Mouse (Mus musculus) erythroid progenitor cell, adult 5-6 weeks (primary cell): ENCODE results near the gene Sdccag8. TPM values are rescaled to one million over a fixed set of nuclear protein-coding genes. Genes with fewer than 3 reads are reported as not detected.
"Not testable (repeated sequence)": the region's sequence is repeated elsewhere in the genome, so short reads cannot be mapped to it uniquely, and the experiment has no call there.

Experiments
- ATAC-seq: replicated peaks from 2 replicates; pipeline ENCODE4 v1.8.0; 2016; ENCODE audit warnings: moderate number of reproducible peaks, mild to moderate bottlenecking, moderate TSS enrichment, inconsistent platforms; ENCODE audit not compliant: poor library complexity, low FRiP score, severe bottlenecking
- total RNA-seq, 2 experiments: library from RNA; stranded (forward) in 1 of 2; stranded (reverse) in 1 of 2; fragments of 150-400 nt in 1 of 2; fragments of 186-747, 209-891 nt in 1 of 2; gene quantifications; 2 replicates each; pipeline versions ENCODE4 v1.2.3 to v1.2.4; 2015 to 2017; ENCODE audit warnings: low replicate concordance in 2 of 2

Sdccag8 gene
- total RNA-seq, 2 experiments from 2014 or later, result 8.8 to 19.1 TPM

DNA sequence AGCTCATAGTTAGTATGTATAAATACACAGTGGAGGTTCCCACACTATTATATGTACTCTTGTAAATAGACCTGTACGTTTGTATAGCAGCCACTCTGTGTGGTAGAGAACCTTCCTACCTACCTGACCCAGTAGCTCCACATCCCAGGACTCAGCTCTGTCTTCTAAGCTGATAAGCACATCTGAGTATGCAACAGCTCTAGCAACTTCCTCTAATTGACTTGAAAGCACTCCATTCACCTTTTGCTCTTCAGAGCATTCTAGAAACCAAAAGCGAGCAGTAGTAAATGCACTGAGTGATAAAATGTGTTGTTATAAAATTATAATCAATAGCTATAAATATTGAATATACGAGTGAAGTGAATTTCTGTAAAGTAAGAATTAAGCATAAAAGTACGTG lies 12.5 kb downstream of the Sdccag8 start:
- ATAC-seq, result no peak

DNA sequence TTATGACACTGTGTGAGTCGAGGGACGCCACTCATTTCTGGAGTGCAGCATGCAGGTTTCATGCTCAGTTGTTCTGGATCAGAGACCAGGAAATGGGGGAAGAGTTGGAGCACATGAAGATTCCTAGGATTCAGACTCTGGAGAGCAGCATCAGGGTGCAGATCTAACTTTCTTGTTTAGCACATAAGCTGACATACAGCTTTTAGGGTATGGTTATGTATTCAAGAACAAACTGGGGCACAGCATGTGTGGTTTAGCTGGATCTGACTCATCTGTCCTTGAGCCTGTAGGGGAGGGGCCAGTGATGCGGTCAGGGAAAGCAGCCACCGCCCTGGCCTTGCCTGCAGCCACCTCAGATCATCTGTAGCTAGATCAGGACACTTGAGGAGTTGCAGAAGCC lies 12.9 kb downstream of the Sdccag8 start:
- ATAC-seq, result peak; percentile 79

DNA sequence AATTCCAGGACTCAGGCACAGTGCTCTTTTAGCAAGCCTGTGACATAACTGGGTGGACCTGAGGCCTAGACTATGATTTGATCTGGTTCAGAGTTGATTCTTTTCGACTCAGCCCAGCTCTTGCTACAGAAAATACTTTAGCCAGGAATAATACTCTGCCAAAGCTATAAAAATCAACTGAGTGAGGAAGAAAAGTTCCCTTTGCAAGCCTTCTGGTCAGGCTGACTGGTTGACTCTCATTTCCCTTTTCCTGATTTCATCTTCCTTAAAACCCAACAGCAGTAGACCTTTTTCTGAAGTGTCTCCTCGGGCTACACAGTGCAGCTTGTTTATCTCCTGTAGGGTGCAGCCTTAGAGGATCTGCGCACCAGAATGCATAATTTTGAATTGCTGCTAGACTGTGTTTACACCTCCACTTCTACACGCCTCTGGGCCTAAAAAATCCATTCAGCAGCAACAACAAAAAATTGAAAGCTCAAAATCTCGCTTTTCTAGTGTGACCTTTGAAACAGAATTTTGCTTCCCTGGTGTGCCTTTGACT lies 13.6 kb downstream of the Sdccag8 start:
- no peak for ATAC-seq

DNA sequence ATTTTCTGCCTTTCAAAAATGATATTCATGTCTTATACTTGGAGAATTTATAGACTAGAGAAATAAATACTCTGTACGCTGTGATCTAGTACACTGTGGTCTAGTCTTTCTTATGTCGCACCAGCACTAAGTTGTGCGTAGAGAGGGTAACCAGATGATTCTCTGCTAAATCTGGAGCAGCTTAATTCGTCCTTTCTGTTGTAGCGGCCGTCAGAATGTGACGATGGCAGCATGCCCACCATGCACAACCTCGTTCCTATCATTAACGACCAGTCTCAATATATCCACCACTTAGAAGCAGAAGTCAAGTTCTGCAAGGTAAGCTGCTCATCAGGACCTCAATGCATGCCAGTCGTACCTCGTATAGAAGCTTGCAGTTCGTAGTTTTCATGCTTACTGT lies 14.2 kb downstream of the Sdccag8 start:
- ATAC-seq, result no peak

DNA sequence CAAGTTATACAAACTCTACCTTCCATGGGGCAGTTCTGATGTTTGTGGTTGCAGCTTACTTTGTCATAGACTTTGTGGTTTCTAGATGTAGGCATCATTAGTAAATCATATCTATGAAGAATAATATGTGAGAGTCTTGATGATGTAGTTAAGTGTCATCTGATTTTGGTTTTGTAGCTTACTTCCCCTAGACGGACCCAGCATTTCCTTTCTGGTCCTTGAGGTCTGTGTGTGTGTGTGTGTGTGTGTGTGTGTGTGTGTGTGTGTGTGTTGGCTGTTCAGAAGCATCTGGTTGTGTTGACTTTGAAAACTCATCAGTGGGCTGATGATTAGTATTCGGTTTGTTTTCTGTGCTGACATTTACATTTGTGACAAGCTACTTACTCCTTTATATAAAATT lies 17.6 kb downstream of the Sdccag8 start:
- ATAC-seq, result no peak

DNA sequence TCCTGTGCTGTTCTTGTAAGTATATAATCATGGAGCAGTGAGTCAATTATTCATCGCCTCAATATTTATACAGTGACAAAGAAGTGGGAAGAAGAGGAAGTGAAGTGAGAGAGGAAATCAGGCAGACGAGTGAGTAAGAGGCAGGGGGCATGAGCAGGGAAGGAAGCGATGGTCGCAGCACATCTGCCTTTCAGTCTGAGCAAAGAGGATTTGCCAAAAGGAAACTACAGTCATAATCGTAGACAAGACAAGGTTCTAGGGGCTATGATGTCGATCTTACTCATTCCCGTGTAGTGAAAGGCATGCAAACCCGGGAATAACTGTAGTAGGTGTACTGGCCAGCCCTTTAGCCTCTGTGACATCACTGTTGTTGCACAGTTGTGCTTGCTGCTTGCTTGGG lies 18.1 kb downstream of the Sdccag8 start:
- no peak for ATAC-seq

DNA sequence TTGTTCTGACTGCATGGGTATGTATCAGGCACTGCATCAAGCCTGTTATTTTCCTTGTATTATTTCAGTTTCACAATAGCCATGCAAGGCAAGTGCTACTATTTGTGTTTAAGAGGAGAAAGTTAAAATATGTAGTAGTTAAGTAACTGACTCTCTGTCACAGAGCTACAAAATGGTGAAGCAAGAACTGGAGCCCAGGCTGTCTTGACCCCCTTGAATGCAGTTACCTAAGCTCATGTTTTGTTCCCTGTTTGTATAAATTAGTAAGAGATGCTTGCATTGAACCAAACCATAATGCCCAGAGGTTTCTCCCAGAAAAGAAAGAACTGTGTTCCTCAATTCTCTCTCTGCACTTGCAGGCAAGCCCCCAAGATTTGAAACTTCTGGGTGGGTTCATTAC lies 18.8 kb downstream of the Sdccag8 start:
- no peak for ATAC-seq

DNA sequence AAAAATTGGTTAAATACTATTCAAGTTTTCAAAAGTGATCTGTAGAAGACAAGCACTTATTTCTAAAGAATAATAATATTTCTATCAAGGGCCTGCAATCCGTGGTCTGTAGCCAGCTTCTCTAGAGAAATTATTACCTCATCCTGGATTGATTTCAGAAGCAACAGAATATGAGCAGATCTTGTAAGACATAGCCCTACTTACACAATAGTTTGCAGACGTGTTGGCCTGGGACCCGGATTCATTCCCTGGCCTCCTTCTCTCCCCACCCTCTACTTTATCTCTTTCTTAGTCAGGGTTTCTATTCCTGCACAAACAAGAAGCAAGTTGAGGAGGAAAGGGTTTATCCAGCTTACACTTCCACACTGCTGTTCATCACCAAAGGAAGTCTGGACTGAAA lies 19.5 kb downstream of the Sdccag8 start:
- no peak for ATAC-seq

DNA sequence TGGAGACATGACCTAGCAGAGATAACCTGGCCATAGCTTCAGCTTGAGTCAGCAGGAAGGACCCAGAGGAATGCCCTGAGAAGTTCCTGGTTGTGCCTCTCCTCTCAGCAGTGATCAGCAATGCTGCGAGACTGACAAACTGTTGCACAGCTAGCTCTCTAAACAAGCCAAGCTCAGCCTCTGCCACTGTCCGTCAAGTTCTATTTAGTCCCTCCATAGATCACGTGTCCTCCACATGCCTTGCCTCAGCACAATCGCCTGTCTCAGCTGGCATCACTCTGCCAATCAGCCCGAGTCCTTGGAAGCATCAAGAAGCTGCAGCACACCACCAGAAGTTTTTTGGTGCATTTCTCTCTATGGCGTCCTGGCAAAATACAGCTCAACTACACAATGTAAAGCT lies 20.4 kb downstream of the Sdccag8 start:
- no peak for ATAC-seq

DNA sequence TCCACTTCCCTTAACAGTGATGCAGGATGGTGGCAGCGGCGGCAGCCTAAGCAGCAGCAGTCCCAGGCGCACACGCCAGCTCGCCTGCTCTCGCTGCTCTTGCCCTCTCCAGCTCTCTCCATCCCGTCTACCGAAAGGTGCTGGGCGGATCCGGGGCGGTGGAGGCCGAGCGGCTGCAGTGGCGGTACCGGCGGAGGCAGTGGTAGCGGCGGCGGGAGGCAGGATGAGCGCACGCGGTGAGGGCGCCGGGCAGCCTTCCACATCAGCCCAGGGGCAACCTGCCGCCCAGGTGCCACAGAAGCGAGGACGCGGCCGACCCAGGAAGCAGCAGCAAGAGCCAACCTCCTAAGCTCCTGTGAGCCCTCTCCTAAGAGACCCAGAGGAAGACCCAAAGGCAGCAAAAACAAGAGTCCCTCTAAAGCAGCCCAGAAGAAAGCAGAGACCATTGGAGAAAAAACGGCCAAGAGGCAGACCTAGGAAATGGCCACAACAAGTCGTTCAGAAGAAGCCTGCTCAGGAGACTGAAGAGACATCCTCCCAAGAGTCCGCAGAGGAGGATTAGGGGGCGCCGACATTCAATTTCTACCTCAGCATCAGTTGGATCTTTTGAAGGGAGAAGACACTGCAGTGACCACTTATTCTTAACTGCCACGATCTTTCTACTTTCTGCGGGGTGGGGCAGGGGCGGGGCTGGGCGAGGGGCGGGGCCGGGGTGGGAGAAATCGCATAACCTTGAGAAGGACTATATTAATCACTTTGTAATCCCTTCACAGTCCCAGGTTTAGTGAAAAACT lies 21.2 kb downstream of the Sdccag8 start:
- ATAC-seq, result peak; percentile 59; the same call in 1 of the 2 replicates

DNA sequence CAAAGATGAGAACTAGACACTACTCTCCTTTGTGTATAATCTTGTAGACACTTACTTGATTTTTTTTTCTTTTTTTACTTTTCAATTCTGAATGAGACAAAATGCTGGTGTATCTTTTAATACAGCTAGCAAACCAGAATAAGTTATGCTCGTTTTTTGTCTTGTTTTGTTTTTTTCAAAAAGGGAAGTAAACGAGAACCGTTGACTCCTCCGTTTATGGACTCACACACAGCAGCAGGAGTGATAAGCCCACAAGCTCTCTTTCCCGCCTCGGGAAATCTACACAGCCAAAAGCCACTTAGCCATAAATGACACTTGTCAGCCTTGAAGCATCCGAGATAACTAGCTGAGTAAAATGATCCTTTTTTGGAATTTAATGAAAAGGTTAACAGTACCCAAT lies 22.1 kb downstream of the Sdccag8 start:
- not testable (repeated sequence) for ATAC-seq

DNA sequence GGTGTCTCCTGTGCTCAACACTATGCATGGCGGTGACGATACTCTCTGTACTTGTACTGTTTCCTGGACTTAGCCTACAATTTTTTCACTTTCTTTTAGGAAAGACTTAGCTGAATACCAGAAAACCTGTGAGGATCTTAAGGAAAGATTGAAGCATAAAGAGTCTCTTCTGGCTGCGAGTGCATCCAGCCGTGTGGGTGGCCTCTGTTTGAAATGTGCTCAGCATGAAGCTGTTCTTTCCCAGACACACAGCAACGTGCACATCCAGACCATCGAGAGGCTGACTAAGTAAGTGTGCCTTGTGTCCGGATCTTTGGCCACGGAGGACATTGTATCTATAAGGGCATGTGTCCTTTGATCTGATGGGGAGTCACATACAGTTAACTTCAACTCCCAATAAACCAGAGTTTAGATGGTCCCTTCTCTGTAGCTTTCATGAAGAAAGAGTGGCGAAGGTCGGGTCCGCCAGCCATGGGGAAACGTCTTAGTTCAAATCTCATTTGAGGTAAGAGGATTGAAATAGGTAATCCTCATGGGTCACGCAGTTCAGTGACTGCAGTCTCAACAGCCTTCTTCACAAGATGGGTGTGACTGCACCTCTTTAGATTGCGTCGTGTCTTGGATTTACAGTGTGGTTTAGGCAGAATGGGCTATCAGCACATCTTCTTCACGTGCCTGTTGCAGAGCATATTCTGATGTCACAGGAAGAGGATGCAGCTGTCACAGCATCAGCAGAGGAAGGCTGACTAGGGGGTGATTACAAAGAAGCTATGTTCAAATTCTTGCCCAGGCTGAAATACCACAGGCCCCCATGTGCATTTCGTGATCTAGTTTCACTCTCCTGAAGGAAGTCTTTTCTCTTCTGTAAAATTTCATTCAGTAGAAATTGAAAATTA lies 30.9 kb downstream of the Sdccag8 start:
- no peak for ATAC-seq

DNA sequence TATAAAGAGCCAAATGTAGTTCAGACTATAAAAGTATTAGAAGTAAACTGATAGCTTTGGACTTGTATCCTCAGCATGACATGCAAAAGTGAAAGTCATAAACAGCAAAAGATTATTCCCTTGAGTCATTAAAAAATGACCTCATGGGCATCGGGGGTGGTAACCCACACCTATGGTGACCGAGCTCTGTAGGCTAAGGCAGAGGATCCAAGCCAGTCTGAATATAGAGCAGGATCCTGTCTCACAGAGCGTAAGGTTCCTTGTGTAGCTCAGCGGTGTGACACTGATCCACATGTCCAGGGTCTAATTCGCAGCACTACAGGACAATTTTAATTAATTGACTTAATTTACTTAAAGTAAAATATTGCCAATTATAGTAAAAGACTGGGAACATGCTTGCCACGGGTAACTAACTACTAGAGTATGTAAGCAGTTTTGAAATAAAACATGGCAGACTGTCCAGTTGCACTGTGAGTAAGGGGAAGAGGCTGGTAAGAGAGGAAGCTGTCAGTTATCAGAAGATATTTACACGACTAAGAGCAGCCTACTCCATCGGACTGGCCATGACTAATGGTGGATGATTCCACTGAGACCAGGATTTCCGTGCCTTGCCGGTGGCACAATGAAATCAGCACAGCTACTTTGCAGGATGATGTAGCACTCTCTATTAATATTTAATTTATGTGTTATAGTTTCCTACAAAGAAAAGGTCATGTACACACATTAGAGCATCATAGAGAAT lies 32.8 kb downstream of the Sdccag8 start:
- ATAC-seq, result no peak

DNA sequence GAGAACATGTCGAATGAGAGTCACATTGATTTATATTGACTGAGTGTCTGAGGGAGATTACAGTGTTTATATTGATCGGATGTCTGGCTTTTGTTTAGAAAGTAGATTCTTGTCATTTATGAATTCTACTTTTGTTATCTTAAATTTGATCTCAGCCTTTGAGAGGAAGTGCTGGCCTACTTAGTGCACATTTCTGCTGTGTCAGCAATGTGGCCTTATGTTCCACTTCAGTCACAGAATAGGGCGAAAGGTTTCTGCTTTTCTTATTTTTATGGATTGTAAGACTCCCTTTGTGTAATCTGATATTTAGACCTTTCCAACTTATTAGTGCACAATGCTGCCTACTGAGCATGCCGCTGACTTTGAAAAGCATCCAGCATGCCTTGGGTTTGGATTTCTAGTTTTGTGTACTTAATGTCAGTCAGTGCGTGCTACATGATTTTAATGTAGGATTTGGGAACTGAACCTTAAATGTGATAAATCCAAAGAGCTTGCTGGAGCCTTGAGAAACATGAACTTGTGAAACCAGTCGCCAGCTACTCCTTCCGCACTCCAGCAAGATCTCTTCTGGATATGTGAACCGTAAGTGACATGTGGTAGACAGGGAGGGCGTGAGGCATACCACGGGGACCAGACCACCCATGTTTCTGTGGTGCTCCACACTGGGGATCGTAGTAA lies 34.3 kb downstream of the Sdccag8 start:
- no peak for ATAC-seq

DNA sequence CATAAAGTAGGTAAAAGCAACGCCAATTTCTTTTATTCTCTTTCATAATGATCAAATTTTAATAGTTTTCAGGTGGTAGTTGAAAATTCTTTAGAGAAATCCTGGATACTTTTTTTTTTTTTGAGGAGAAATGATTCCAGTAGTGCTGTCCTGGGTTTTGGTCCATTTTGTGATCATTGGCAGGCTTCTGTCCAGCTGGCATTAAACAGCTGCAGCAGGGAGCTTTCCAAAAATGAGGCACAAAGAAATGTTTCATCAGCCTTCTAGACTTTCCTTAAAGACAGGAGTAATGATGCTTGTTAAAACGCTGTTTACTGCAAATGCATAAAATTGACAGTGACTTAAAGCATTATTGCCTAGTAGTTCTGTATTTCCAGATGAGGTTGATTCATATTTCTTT lies 34.9 kb downstream of the Sdccag8 start:
- ATAC-seq, result no peak

DNA sequence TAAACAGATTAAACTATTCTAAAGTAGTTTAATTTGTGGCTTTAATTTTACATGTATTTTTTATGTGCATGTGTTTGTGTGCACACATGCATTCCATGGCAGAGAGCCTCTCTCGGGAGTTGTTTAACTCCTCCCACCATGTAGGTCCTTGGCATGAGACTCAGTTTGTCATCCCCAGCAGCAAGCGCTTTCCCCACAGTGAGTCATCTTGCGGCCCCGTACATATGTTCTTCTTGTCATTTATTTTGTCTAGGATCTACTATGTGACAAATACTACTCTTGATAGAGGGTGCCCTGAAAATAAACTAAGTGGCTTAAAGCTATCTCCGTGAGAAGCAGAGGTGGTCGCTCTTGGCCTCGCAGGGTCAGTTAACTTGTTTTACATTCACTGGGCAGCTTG lies 36.9 kb downstream of the Sdccag8 start:
- ATAC-seq, result no peak

DNA sequence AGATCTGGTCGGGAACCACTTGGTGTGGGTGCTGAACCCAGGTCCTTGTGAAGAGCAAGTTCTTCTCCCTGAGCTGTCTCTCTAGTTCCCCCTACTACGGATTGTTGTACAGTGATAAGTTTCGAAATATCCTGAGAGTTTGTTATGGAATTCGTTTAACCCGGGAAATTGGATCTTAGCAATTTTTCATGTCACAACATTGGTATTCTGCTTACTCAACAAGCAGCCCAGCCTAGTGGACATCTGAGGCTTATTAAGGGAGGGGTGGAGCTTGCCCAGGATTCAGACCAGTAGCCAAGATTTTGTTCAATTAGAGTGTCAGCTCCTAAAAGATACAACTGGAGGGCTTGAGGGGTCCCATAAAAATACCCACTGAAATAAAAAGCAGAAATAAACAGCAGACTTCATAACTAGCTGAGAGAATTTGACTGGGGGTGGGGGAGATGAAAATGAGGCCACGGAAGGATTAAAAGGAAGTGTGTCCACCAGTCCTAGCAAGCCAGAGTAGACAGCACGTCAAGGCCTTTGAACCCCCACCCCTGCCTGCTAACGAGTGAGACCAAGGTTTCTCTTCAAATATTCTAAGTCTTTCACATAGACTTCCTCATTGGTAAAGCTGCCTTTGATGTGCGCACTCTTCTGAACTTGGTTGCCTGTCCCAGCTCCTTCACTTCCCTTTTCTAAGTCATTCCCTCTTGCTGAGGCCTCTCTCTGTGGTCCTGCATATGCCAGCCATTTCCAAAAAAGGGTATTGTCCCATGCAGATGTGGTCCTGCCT lies 38.5 kb downstream of the Sdccag8 start:
- ATAC-seq, result no peak

DNA sequence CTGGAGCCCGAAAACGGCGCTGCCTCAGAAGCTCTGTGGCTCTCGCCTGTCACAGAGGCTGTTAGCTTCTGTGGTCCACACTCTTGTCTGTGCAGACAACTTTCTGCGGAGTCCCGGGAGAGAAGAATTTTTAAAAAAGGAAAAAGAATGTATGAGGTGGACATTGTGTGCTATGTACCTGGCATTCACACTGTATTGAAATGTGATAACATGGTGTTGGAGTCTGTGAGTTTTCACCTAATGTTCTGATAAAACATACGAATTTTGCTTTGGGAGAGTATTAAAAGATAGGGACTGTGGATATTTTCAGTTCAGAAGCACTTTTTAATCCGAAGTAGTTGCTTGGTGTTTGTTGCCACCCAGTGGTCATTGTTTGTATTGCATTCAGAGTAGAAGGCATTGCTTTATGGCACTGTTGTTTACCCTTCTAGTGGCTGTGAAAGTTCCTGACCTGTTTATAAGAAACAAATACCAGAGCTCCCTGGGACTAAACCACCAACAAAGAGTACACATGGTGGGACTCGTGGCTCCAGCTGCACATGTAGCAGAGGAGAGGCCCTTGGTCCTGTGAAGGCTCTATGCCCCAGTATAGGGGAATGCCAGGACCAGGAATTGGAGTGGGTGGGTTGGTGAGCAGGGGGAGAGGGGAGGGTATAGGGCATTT lies 47.7 kb downstream of the Sdccag8 start:
- ATAC-seq, result peak; percentile 63; the same call in 1 of the 2 replicates
